Mouse (Mus musculus): ENCODE data around the gene Cdh4. TPM values are rescaled to one million over a fixed set of nuclear protein-coding genes. Genes with fewer than 3 reads are reported as not detected.

Cdh4 gene
- polyA plus RNA-seq, 1 experiment: 0.36 TPM

DNA sequence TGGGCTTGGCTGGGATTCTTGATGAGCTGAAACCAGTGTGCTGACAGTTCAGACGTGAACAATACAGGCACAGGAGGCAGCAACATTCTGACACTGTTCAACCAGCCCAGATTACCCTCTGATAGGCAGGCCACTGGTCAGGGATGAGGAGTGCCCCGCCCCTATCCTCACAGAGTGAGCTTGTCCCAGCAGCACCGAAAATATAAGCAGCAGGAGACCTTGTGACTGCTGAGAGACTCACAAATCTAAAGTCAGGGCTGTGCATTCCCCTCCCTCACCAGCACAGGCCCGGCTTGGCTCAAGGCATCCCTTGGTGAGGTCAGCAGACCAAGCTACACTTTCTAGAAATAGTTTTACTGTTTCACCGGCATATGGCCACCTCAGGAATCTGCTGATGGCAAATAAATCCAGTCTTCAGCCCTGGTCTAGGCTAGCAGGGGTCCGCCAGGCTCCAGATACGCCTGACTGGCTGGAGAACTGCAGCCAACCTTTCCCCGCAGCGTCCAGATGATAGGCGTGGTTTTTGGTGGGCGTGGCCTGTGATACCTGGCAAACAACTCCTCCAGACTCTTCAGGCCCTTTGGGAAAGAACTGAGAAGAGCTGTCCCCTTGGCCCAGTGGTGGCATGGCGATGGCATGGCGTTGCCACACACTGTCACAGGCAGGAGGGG lies 332.3 kb downstream of the Cdh4 start:
- TF ChIP-seq CTCF (IDR thresholded peaks at IDR 0.05; ENCODE audit: control insufficient read depth, insufficient read depth, insufficient replicate concordance, low read depth, low read length): no peak
- no peak for TF ChIP-seq POLR2A (IDR thresholded peaks at IDR 0.05; ENCODE audit: control insufficient read depth, low read depth, low read length)
- no peaks in the 10 kb centered on the region for H3K27me3 ChIP-seq (ENCODE audit: control insufficient read depth, insufficient read depth, low read length)
- no peaks in the 10 kb centered on the region for H3K36me3 ChIP-seq (ENCODE audit: control insufficient read depth, insufficient read depth, low read length)
- H3K27ac ChIP-seq (ENCODE audit: control insufficient read depth, insufficient read depth, low read depth, low read length): no peak overlapping the region
- no peaks in the 10 kb centered on the region for H3K4me1 ChIP-seq (ENCODE audit: control insufficient read depth, insufficient read depth, low read length)
- no peak overlapping the region for H3K4me3 ChIP-seq (ENCODE audit: control insufficient read depth, low read depth, low read length)

DNA sequence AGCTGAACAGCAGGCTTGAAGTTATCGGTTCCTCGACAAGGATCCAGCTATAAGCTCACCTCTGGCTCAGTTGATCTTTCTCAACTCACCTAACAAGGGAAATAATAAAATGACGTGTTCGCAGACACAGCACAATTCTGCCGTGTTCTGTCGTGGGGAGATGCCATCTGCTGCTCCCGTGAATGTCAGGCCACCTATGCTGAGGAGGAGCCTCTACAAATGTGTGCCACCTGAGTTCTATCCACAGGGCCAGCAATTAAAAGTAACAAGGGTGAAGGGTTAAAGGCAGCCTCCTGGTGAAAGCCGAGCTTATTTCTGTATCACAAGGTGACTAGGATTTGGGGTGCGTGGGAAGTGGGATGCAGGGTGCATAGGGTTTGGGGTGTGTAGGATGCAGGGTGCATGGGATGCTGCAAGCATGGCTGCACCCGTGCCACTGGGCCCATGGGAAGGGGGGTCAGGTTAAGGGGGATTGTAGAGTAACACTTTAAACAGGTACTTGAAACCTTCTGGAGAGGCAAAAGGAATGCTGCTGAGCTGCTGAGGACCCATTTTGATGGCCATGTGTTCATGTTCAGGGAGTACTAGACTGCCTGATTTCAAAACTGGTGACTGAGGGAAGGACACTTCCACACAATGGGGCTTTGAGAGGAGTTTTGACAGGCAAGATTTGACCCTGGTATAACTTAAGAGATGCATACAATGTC lies 333.9 kb downstream of the Cdh4 start:
- Histone ChIP-seq H3K27me3 (ENCODE audit: control insufficient read depth, insufficient read depth, low read length) (no peaks in the 10 kb centered on the region), H3K4me1 (ENCODE audit: control insufficient read depth, insufficient read depth, low read length) (no peaks in the 10 kb centered on the region), H3K27ac (ENCODE audit: control insufficient read depth, insufficient read depth, low read depth, low read length) (no peak overlapping the region), H3K36me3 (ENCODE audit: control insufficient read depth, insufficient read depth, low read length) (no peaks in the 10 kb centered on the region), H3K4me3 (ENCODE audit: control insufficient read depth, low read depth, low read length) (no peak overlapping the region)
- TF ChIP-seq POLR2A (IDR thresholded peaks at IDR 0.05; ENCODE audit: control insufficient read depth, low read depth, low read length) (no peak), CTCF (IDR thresholded peaks at IDR 0.05; ENCODE audit: control insufficient read depth, insufficient read depth, insufficient replicate concordance, low read depth, low read length) (no peak)

DNA sequence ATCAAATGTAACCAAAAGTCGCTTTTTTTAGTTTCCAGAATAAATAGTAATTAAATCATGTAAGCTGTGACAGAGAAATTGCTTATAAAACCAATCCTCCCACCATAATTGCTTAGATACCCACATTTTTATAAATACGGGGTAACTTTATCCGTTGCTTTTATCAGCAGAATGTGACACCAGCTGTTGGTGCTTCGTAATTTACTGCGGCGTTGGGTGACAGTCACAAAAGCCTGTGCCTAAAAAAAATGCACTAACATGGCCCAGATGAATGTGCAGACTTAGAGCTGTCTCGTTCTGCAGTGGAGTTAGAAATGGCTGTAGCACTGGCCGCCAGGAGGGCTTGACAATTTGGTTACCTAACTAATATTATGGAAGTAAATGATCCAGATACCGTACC lies 337.0 kb downstream of the Cdh4 start:
- Histone ChIP-seq H3K36me3 (ENCODE audit: control insufficient read depth, insufficient read depth, low read length) (no peaks in the 10 kb centered on the region), H3K27ac (ENCODE audit: control insufficient read depth, insufficient read depth, low read depth, low read length) (no peak overlapping the region), H3K4me1 (ENCODE audit: control insufficient read depth, insufficient read depth, low read length) (no peaks in the 10 kb centered on the region), H3K27me3 (ENCODE audit: control insufficient read depth, insufficient read depth, low read length) (no peaks in the 10 kb centered on the region), H3K4me3 (ENCODE audit: control insufficient read depth, low read depth, low read length) (no peak overlapping the region)
- no peak for TF ChIP-seq CTCF (IDR thresholded peaks at IDR 0.05; ENCODE audit: control insufficient read depth, insufficient read depth, insufficient replicate concordance, low read depth, low read length)
- no peak for TF ChIP-seq POLR2A (IDR thresholded peaks at IDR 0.05; ENCODE audit: control insufficient read depth, low read depth, low read length)

- H3K27me3 ChIP-seq (ENCODE audit: control insufficient read depth, insufficient read depth, low read length): no peaks in the 10 kb centered on the region
- H3K4me1 ChIP-seq (ENCODE audit: control insufficient read depth, insufficient read depth, low read length): no peaks in the 10 kb centered on the region
- no peak for TF ChIP-seq CTCF (IDR thresholded peaks at IDR 0.05; ENCODE audit: control insufficient read depth, insufficient read depth, insufficient replicate concordance, low read depth, low read length)
- TF ChIP-seq POLR2A (IDR thresholded peaks at IDR 0.05; ENCODE audit: control insufficient read depth, low read depth, low read length): no peak
- no peaks in the 10 kb centered on the region for H3K36me3 ChIP-seq (ENCODE audit: control insufficient read depth, insufficient read depth, low read length)
- H3K4me3 ChIP-seq (ENCODE audit: control insufficient read depth, low read depth, low read length): no peak overlapping the region
- H3K27ac ChIP-seq (ENCODE audit: control insufficient read depth, insufficient read depth, low read depth, low read length): no peak overlapping the region
These were observed 338.7 kb downstream of the Cdh4 start for GRCm38 (mm10) chr2:179780961-179781360.

DNA sequence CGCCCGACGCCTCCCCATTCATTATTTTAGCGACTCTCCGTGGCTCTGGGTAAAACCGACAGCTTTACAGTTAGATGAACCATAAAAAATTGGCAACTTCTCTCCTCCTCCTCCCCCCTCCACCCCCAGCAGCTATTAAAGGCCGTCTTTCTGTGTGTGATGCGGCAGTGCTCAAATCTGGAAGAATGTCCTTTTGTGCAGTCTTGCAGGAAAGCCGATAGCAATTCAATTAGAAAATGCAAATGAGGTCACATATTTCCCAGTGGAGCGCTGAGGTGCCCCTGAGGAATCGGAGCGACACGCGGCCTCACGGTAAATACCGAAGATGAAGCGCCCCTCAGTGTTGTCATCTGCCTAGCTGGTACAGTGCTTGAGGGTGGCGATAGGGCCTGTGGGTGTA lies 345.0 kb downstream of the Cdh4 start:
- Histone ChIP-seq H3K4me3 (ENCODE audit: control insufficient read depth, low read depth, low read length) (no peak overlapping the region), H3K36me3 (ENCODE audit: control insufficient read depth, insufficient read depth, low read length) (no peaks in the 10 kb centered on the region), H3K4me1 (ENCODE audit: control insufficient read depth, insufficient read depth, low read length) (no peaks in the 10 kb centered on the region), H3K27ac (ENCODE audit: control insufficient read depth, insufficient read depth, low read depth, low read length) (no peak overlapping the region), H3K27me3 (ENCODE audit: control insufficient read depth, insufficient read depth, low read length) (no peaks in the 10 kb centered on the region)
- TF ChIP-seq POLR2A (IDR thresholded peaks at IDR 0.05; ENCODE audit: control insufficient read depth, low read depth, low read length) (no peak), CTCF (IDR thresholded peaks at IDR 0.05; ENCODE audit: control insufficient read depth, insufficient read depth, insufficient replicate concordance, low read depth, low read length) (no peak)

- TF ChIP-seq CTCF (IDR thresholded peaks at IDR 0.05; ENCODE audit: control insufficient read depth, insufficient read depth, insufficient replicate concordance, low read depth, low read length): no peak
- TF ChIP-seq POLR2A (IDR thresholded peaks at IDR 0.05; ENCODE audit: control insufficient read depth, low read depth, low read length): no peak
- no peak overlapping the region for H3K27ac ChIP-seq (ENCODE audit: control insufficient read depth, insufficient read depth, low read depth, low read length)
These were observed 345.6 kb downstream of the Cdh4 start for GRCm38 (mm10) chr2:179787797-179788196.

GRCm38 (mm10) chr2:179790684-179791083 lies 348.5 kb downstream of the Cdh4 start:
- H3K4me1 ChIP-seq (ENCODE audit: control insufficient read depth, insufficient read depth, low read length): no peaks in the 10 kb centered on the region

More at GRCm38 (mm10) chr2:179787797-179788196, 345.6 kb downstream of the Cdh4 start:
- H3K36me3 ChIP-seq (ENCODE audit: control insufficient read depth, insufficient read depth, low read length): no peaks in the 10 kb centered on the region
- H3K4me3 ChIP-seq (ENCODE audit: control insufficient read depth, low read depth, low read length): no peak overlapping the region
- no peaks in the 10 kb centered on the region for H3K27me3 ChIP-seq (ENCODE audit: control insufficient read depth, insufficient read depth, low read length)
- no peaks in the 10 kb centered on the region for H3K4me1 ChIP-seq (ENCODE audit: control insufficient read depth, insufficient read depth, low read length)

More at GRCm38 (mm10) chr2:179790684-179791083, 348.5 kb downstream of the Cdh4 start:
- Histone ChIP-seq H3K36me3 (ENCODE audit: control insufficient read depth, insufficient read depth, low read length) (no peaks in the 10 kb centered on the region), H3K27me3 (ENCODE audit: control insufficient read depth, insufficient read depth, low read length) (no peaks in the 10 kb centered on the region), H3K4me3 (ENCODE audit: control insufficient read depth, low read depth, low read length) (no peak overlapping the region), H3K27ac (ENCODE audit: control insufficient read depth, insufficient read depth, low read depth, low read length) (no peak overlapping the region)
- no peak for TF ChIP-seq CTCF (IDR thresholded peaks at IDR 0.05; ENCODE audit: control insufficient read depth, insufficient read depth, insufficient replicate concordance, low read depth, low read length)
- no peak for TF ChIP-seq POLR2A (IDR thresholded peaks at IDR 0.05; ENCODE audit: control insufficient read depth, low read depth, low read length)

All from testis, adult 2 months (tissue).